Mouse (Mus musculus) lung, adult 2 months (tissue): ENCODE measurements around the gene Tet3. TPM values are rescaled to one million over a fixed set of nuclear protein-coding genes. Genes with fewer than 3 reads are reported as not detected.

Experiments used
- DNase-seq: peaks from one replicate; pipeline ENCODE4 v3.0.0; 2022
- H3K4me1 ChIP-seq: fragments of 200-500 bp; 2 replicates; pipeline ENCODE4 v1.6.1; 2011; ENCODE audit warnings: low read length; ENCODE audit not compliant: control insufficient read depth, insufficient read depth
- H3K4me3 ChIP-seq: fragments of 200-500 bp; replicated peaks from 2 replicates; pipeline ENCODE3; 2011; ENCODE audit warnings: low read depth, mild to moderate bottlenecking, control low read depth, low read length; ENCODE audit errors: extremely low read depth
- CTCF ChIP-seq: fragments of 200-500 bp; IDR thresholded peaks from 2 replicates; pipeline ENCODE4 v1.5.1; 2011; ENCODE audit warnings: mild to moderate bottlenecking, low read length, control low read depth; ENCODE audit not compliant: insufficient read depth
- POLR2A ChIP-seq: fragments of 200-500 bp; IDR thresholded peaks from 2 replicates; pipeline ENCODE4 v1.6.1; 2011; ENCODE audit warnings: low read depth, mild to moderate bottlenecking, control low read depth, low read length, borderline replicate concordance; ENCODE audit errors: extremely low read depth
- WGBS: fragments of 180-500 bp; shearing (Covaris S2); methylation state at CpG from one replicate; pipeline ENCODE4 v1.1.7; 2018; 5-methylcytosine and 5-hydroxymethylcytosine counted together
- polyA plus RNA-seq: library from polyadenylated mRNA; depleted of rRNA; stranded (reverse); fragments of >200 nt; gene quantifications from 2 replicates; pipeline ENCODE4 v1.2.3, GENCODE M21; 2012; rRNA removed

The Tet3 gene
- 16.0 and 22.4 TPM in 2 replicates for polyA plus RNA-seq

DNA sequence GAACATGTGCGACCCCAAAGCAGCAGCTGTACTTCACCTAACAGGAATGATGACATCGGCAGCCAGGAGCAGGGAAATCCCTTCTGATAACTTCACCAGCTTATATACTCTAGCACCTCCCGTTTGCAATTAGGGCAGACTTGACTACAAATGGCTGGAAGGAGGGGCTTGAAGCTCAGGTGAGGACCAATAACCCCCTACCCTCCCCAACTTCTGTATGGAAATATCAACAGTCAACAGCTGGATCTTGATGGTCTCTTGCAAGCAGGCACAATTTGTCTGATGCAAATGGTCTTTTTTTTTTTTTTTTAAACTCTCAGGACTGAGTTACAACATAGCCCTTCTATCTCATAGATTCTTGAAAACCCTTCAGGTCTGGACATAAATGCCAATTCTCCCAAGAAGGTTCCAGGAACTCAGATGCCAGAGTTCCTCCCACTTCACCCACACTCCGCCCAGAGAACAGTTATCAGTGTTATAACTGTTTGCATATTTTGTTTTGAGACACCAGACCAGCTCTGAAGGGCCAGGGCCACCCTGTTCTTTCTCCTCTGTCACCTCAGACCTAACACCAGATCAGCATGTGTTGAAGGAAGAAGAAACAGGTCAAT is at the start of gene Tet3:
Gene Tet3, minus strand, starts transcription at position 51 of the 611 bp plus-strand sequence.
- H3K4me1 ChIP-seq, result peaks cover 10% of the 10 kb centered on the region; the same call in 1 of the 2 replicates
- DNase-seq, result no peak
- TF ChIP-seq POLR2A, result no peak
- no peak for TF ChIP-seq CTCF
- 49% methylated on average over 4 of the region's 4 CpGs for WGBS
- no peak within 1 kb of the TSS for H3K4me3 ChIP-seq

DNA sequence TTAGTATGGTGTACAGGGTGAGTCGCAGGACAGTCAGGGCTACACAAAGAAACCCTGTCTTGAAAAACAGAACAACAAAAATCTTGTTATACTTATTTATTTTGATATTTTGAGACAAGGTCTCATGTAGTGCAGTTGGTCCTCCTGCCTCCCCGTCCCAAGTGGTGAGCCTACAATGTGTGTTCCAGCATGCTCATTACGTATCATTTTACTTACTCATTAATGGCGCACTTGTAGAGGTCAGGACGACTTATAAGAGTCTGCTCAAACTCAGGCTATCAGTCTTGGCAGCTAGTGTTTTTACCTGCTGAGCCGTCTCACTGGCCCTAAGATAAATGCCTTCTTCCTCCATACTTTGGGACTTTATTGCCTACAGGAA is 48.3 kb upstream of the Tet3 start:
- peak overlapping the region; percentile 52 for H3K4me3 ChIP-seq
- 12% methylated on average over 6 of the region's 6 CpGs for WGBS
- H3K4me1 ChIP-seq, result peaks cover 11% of the 10 kb centered on the region
- TF ChIP-seq POLR2A (no peak), CTCF (no peak)
- DNase-seq, result no peak

DNA sequence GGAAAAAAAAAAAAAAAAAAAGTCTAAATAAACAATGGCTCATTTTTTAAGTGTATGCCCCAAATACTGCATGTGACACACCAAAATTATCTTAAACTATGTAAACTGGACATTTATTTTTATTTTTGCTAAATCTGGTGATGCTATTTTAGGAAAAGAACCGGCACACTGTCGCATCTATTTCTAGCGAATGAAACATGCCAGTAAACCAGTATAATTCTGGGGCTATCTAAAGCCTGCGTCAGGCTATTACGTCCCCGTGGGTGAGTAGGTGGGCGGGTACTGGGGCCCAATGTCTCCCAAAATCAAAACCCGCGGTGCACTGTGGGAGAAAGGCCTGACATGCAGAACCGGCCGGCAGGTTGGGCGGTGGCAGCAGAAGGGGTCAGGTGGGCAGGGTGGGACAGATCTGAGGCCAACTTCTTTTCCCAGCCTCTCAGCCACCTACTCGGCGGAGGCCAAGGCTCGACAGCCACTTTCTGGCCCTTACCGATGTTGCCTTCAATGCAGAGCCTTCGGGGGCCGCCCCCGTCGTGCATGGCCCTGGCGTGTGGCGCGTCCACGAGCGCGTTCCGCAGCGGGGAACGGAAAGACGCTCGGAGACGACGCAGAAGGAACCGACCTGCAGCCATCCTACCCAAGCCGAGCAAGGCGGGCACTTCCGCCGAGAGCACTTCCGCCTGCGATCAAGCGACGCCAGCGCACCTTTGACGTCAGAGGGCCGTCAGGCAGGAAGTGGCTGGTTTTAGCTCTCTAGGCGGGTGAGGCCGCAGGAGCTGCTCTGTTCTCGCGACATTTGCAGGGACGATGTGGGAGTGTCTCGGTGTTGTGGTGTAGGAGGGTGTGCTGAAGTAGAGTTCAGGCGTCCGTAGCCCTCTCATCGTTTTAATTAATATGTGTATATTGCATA is 47.6 kb upstream of the Tet3 start, which contains the start of gene Dguok:
Gene Dguok, minus strand, starts transcription at position 712 of the 910 bp plus-strand sequence.
- DNase-seq, result peak; percentile 97
- Histone ChIP-seq H3K4me3 (peak within 1 kb of the TSS; percentile 80), H3K4me1 (peaks cover 15% of the 10 kb centered on the region)
- TF ChIP-seq CTCF, result no peak
- TF ChIP-seq POLR2A, result peak; percentile 97
- under 1% methylated on average over 54 of the region's 54 CpGs for WGBS

DNA sequence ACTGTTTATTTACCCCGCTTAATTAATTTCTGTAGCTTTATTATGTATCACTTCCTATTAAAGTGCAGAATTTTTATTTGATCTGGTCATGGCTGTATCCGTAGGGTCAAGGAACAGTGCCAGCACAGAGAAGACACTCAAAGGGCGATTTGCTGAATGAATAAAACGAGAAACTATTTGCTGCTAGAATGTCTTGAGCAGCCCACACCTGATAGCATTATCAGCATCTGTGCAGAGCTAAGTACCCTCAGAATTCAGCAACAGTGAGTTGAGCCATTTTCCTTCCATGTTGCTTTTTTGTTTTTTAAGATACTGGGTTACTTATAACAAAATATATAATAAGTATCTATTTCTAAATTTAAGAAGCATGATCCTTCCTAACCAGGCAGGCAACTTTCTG is 46.7 kb upstream of the Tet3 start:
- Histone ChIP-seq H3K4me1 (peaks cover 15% of the 10 kb centered on the region), H3K4me3 (no peak overlapping the region)
- TF ChIP-seq CTCF (no peak), POLR2A (no peak)
- no peak for DNase-seq
- WGBS, result 82% methylated on average over 4 of the region's 4 CpGs

DNA sequence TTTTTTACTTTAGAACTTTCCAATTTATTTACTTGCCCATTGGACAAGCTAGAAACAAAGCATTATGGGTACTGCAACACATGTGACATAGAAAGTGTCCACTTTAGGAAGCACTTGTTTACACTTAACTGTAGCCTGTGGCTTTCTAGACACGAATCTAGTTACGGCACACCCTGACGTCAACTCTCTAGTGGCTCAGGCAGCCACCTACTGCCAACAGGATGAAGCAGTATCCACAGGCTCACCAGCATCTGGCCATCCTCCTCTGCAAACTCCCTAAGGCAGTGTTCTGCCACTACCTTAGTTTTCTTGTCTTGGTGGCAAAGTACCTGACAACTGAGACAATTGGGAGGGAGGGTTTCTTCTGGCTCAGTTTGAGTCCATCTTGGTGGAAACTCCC is 44.5 kb upstream of the Tet3 start:
- H3K4me1 ChIP-seq, result peaks cover 15% of the 10 kb centered on the region

DNA sequence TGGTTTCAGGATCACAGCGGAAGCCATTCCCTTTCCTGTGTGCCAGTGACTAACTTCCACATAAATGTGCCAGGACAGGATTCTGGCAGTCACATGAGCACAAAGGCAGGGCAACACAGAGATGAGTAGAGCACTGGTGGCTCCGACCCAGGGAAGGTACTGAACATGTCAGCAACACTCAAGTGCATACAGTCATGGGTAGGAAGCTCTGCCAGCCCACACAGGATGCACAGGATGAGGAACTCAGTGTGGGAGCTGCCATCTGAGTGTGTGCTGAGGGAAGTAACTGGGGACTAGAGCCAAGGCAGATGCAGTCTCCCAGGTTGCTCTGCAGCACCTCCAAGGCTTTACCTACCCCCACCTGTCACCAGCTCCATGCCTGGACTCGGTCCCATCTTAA is 43.8 kb upstream of the Tet3 start:
- Histone ChIP-seq H3K4me1 (peaks cover 15% of the 10 kb centered on the region), H3K4me3 (no peak overlapping the region)
- no peak for DNase-seq
- WGBS, result 51% methylated on average over 3 of the region's 3 CpGs
- TF ChIP-seq POLR2A (0 out of 2 replicates have a peak, but pooled peaks have one; percentile 25), CTCF (no peak)

More for the DNA sequence above, 44.5 kb upstream of the Tet3 start:
- no peak overlapping the region for H3K4me3 ChIP-seq
- 20% methylated on average over 3 of the region's 3 CpGs for WGBS
- TF ChIP-seq CTCF (no peak), POLR2A (no peak)
- no peak for DNase-seq

DNA sequence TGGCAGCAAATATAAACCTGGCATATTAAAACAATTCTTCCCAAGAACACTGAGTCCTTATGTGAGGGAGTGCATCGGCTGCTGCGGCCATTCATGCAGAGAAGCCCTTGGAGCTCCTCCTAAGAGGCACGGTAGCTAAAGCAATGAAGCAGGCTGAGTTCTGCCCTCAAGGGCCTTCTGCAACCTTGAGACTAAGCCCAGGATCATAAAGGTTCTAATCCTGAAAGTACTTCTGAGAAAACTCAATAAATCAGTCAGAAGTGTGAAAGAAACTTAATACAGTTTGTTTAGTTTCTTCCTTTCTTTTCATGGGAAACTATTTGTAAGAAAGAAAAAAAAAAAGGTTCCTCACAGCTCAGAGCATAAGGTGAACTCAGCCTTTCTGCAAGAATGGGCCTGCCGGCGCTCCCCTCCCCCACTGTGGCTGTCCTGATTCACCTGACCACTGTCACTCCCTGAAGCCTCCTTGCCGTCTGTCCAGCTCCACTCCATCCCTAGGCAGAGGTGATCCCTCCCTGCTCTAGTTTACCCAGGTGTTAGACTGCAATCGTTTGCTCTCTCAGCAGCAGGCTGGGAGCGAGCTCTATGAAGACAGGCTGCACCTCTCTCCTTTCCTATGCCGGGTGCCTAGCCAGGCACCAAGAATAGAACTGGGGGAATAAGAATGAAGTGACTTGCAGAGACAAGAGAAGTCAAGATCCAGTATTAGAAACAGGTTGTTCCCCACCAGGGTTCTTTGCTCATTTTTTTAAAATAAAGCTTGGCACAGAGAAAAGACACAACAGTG is 42.8 kb upstream of the Tet3 start:
- Histone ChIP-seq H3K4me1 (peaks cover 16% of the 10 kb centered on the region), H3K4me3 (no peak overlapping the region)
- WGBS, result 73% methylated on average over 9 of the region's 9 CpGs
- TF ChIP-seq CTCF, result no peak
- no peak for TF ChIP-seq POLR2A
- no peak for DNase-seq

DNA sequence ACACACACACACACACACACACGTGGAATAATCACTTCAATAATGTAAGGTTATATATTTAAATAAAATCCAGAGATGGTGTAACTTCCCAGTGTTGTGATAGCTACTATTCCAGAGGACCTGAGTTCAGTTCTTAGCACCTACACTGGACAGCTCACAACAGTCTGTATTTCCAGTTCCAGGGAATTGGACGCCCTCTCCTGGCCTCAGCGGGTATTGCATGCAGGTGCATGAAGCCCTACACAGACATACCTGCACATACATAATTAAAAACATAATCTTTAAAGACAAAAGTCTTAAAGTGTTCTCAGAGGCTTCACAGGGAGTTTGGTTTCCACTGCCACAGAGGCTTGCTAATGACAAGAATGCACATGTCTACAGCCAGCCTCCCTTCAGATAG is 41.6 kb upstream of the Tet3 start:
- no peak for DNase-seq
- Histone ChIP-seq H3K4me1 (peaks cover 22% of the 10 kb centered on the region), H3K4me3 (no peak overlapping the region)
- TF ChIP-seq POLR2A (no peak), CTCF (peak; percentile 43; the same call in 1 of the 2 replicates)
- 70% methylated on average over 3 of the region's 3 CpGs for WGBS

DNA sequence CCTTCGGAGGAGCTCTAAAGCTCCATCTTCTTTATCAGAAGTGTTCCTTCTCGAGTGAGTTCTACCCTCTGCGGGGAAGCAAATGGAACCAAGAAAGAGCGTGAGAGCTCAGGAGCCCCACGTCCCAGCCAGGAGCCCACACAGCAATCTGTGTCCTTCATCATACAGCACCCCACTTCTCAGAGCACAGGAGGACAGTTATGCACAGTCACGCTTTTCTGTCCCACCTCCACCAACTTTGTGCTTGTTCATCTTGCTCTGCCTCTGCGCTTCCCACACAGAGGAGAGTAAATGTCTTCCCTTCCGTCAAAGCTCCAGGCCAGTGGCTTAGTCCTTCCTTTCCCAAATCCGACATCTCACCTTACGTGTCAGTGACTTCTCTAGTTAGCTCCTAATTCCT is 40.2 kb upstream of the Tet3 start:
- Histone ChIP-seq H3K4me3 (no peak overlapping the region), H3K4me1 (peaks cover 19% of the 10 kb centered on the region)
- WGBS, result 94% methylated on average over 10 of the region's 10 CpGs
- no peak for DNase-seq
- TF ChIP-seq CTCF (no peak), POLR2A (no peak)
